Mouse (Mus musculus) heart, embryonic 11.5 days (tissue): ENCODE data around the gene Fyn. TPM values are rescaled to one million over a fixed set of nuclear protein-coding genes. Genes with fewer than 3 reads are reported as not detected.

ENCODE experiments used
- ATAC-seq: fragments of 200-750 bp; cut with Nextera tagmentation; replicated peaks from 2 replicates; pipeline ENCODE4 v1.8.0; 2017; ENCODE audit warnings: moderate library complexity; ENCODE audit not compliant: insufficient number of reproducible peaks, low FRiP score, low TSS enrichment
- H3K27ac ChIP-seq: fragments of 300-500 bp; sonication (generic); 2 replicates; pipeline ENCODE4 v1.5.1; 2014; ENCODE audit warnings: mild to moderate bottlenecking, low read depth, low read length
- H3K27me3 ChIP-seq: fragments of 300-500 bp; sonication (generic); 2 replicates; pipeline ENCODE4 v1.6.1; 2014; ENCODE audit warnings: mild to moderate bottlenecking, low read length, mixed read lengths; ENCODE audit not compliant: control insufficient read depth, insufficient read depth
- H3K36me3 ChIP-seq: fragments of 300-500 bp; sonication (generic); 2 replicates; pipeline ENCODE4 v1.6.1; 2014; ENCODE audit warnings: mild to moderate bottlenecking, low read length, moderate library complexity, mixed read lengths; ENCODE audit not compliant: control insufficient read depth, insufficient read depth
- H3K4me1 ChIP-seq: fragments of 300-500 bp; sonication (generic); 2 replicates; pipeline ENCODE4 v1.6.1; 2014; ENCODE audit warnings: low read length; ENCODE audit not compliant: control insufficient read depth, insufficient read depth
- H3K4me2 ChIP-seq: fragments of 300-500 bp; sonication (generic); 2 replicates; pipeline ENCODE4 v1.6.1; 2014; ENCODE audit warnings: mild to moderate bottlenecking, moderate library complexity
- H3K4me3 ChIP-seq: fragments of 300-500 bp; sonication (generic); 2 replicates; pipeline ENCODE4 v1.5.1; 2014; ENCODE audit warnings: low read depth, low read length
- H3K9ac ChIP-seq: fragments of 300-500 bp; sonication (generic); 2 replicates; pipeline ENCODE4 v1.6.1; 2014; ENCODE audit warnings: mild to moderate bottlenecking, low read depth, low read length, moderate library complexity
- H3K9me3 ChIP-seq: fragments of 300-500 bp; sonication (generic); replicated peaks from 2 replicates; pipeline ENCODE4 v1.6.1; 2016; ENCODE audit warnings: low read length; ENCODE audit not compliant: control insufficient read depth
- WGBS: fragments of 180-500 bp; shearing (Covaris S2); extraction: QIAGEN DNeasy Blood & Tissue Kit; methylation state at CpG from one replicate; pipeline ENCODE4 v1.1.7; 2014; ENCODE audit not compliant: insufficient replicate concordance; 5-methylcytosine and 5-hydroxymethylcytosine counted together
- polyA plus RNA-seq: library from polyadenylated mRNA; unstranded; fragments of >200 nt; fragmentation: Nextera tagmentation; extraction: Ambion mirVana; gene quantifications from 2 replicates; pipeline ENCODE4 v1.2.1, GENCODE M21; 2014

Gene Fyn
- polyA plus RNA-seq, 1 experiment from 2014 or later: 17.2 TPM

- no peak for ATAC-seq
- Histone ChIP-seq H3K27ac (no peak overlapping the region), H3K4me3 (no peak overlapping the region), H3K36me3 (no peaks in the 10 kb centered on the region), H3K27me3 (no peaks in the 10 kb centered on the region), H3K4me1 (no peaks in the 10 kb centered on the region; the same call in 1 of the 2 replicates), H3K9ac (no peak overlapping the region), H3K4me2 (no peak overlapping the region), H3K9me3 (no peaks in the 10 kb centered on the region)
- WGBS: 59% methylated on average over 1 of the region's 1 CpGs
Observed at GRCm38 (mm10) chr10:39600115-39600514, 231.5 kb downstream of the Fyn start.

- ATAC-seq: no peak
- no peaks in the 10 kb centered on the region; the same call in 1 of the 2 replicates for H3K4me1 ChIP-seq
Observed at GRCm38 (mm10) chr10:39601068-39601467, 232.4 kb downstream of the Fyn start.

GRCm38 (mm10) chr10:39606434-39606833 lies 237.8 kb downstream of the Fyn start:
- Histone ChIP-seq H3K4me3 (no peak overlapping the region), H3K27me3 (no peaks in the 10 kb centered on the region), H3K36me3 (no peaks in the 10 kb centered on the region), H3K27ac (no peak overlapping the region), H3K4me2 (no peak overlapping the region), H3K9ac (no peak overlapping the region), H3K9me3 (no peaks in the 10 kb centered on the region), H3K4me1 (no peaks in the 10 kb centered on the region)
- no peak for ATAC-seq
- 85% methylated on average over 1 of the region's 1 CpGs for WGBS

More at GRCm38 (mm10) chr10:39601068-39601467, 232.4 kb downstream of the Fyn start:
- no peak overlapping the region for H3K27ac ChIP-seq
- no peaks in the 10 kb centered on the region for H3K27me3 ChIP-seq
- H3K4me3 ChIP-seq: no peak overlapping the region
- no peak overlapping the region for H3K9ac ChIP-seq
- no peak overlapping the region for H3K4me2 ChIP-seq
- WGBS: 70% methylated on average over 5 of the region's 5 CpGs
- no peaks in the 10 kb centered on the region for H3K9me3 ChIP-seq
- H3K36me3 ChIP-seq: no peaks in the 10 kb centered on the region

GRCm38 (mm10) chr10:39611234-39611633 lies 242.6 kb downstream of the Fyn start:
- Histone ChIP-seq H3K27ac (no peak overlapping the region), H3K27me3 (no peaks in the 10 kb centered on the region), H3K4me1 (peaks cover 11% of the 10 kb centered on the region), H3K4me2 (no peak overlapping the region), H3K9ac (no peak overlapping the region), H3K36me3 (no peaks in the 10 kb centered on the region), H3K4me3 (no peak overlapping the region), H3K9me3 (no peaks in the 10 kb centered on the region)
- 57% methylated on average over 3 of the region's 3 CpGs for WGBS
- no peak for ATAC-seq

GRCm38 (mm10) chr10:39612131-39612530 lies 243.5 kb downstream of the Fyn start:
- Histone ChIP-seq H3K9me3 (no peaks in the 10 kb centered on the region), H3K36me3 (no peaks in the 10 kb centered on the region), H3K4me2 (no peak overlapping the region), H3K9ac (no peak overlapping the region), H3K4me3 (no peak overlapping the region), H3K27me3 (no peaks in the 10 kb centered on the region), H3K27ac (no peak overlapping the region), H3K4me1 (peaks cover 11% of the 10 kb centered on the region)
- no peak for ATAC-seq
- WGBS: 73% methylated on average over 2 of the region's 2 CpGs

- Histone ChIP-seq H3K4me1 (peaks cover 11% of the 10 kb centered on the region), H3K27me3 (no peaks in the 10 kb centered on the region), H3K9ac (peak within 1 kb of the TSS; percentile 56), H3K4me3 (peak within 1 kb of the TSS; percentile 55), H3K36me3 (no peaks in the 10 kb centered on the region), H3K27ac (peak within 1 kb of the TSS; percentile 93), H3K4me2 (peak within 1 kb of the TSS; percentile 75), H3K9me3 (no peaks in the 10 kb centered on the region)
- 28% methylated on average over 4 of the region's 4 CpGs for WGBS
- no peak for ATAC-seq
Observed at GRCm38 (mm10) chr10:39612633-39612988, 244.0 kb downstream of the Fyn start, which contains the start of gene Traf3ip2. Gene Traf3ip2 (plus strand): TSS chr10:39612934.

- Histone ChIP-seq H3K27me3 (no peaks in the 10 kb centered on the region), H3K36me3 (0 out of 2 replicates have a peak, but pooled peaks cover 2% of the 10 kb centered on the region), H3K9me3 (no peaks in the 10 kb centered on the region), H3K27ac (peak overlapping the region; percentile 93), H3K9ac (peak overlapping the region; percentile 56), H3K4me1 (peaks cover 11% of the 10 kb centered on the region), H3K4me2 (peak overlapping the region; percentile 75), H3K4me3 (peak overlapping the region; percentile 55)
- WGBS: 3% methylated on average over 26 of the region's 26 CpGs
- ATAC-seq: peak; percentile 39
Observed at GRCm38 (mm10) chr10:39612989-39613831, 244.6 kb downstream of the Fyn start.

GRCm38 (mm10) chr10:39613973-39614372 lies 245.3 kb downstream of the Fyn start:
- peaks cover 11% of the 10 kb centered on the region for H3K4me1 ChIP-seq
- H3K36me3 ChIP-seq: 0 out of 2 replicates have a peak, but pooled peaks cover 2% of the 10 kb centered on the region
- WGBS: 26% methylated on average over 2 of the region's 2 CpGs
- no peaks in the 10 kb centered on the region for H3K9me3 ChIP-seq
- H3K27ac ChIP-seq: peak overlapping the region; percentile 93
- peak overlapping the region; percentile 75 for H3K4me2 ChIP-seq
- H3K4me3 ChIP-seq: peak overlapping the region; percentile 55
- no peak for ATAC-seq
- peak overlapping the region; percentile 56 for H3K9ac ChIP-seq
- H3K27me3 ChIP-seq: no peaks in the 10 kb centered on the region
